Mouse (Mus musculus) lung, postnatal 14 days (tissue): ENCODE measurements around the gene Dlg5.
A peak's percentile ranks its signal among the peaks of the same experiment; 100 is the strongest.

Experiments
- DNase-seq: peaks from one replicate; pipeline ENCODE4 v3.0.0; 2021

Dlg5 gene

DNA sequence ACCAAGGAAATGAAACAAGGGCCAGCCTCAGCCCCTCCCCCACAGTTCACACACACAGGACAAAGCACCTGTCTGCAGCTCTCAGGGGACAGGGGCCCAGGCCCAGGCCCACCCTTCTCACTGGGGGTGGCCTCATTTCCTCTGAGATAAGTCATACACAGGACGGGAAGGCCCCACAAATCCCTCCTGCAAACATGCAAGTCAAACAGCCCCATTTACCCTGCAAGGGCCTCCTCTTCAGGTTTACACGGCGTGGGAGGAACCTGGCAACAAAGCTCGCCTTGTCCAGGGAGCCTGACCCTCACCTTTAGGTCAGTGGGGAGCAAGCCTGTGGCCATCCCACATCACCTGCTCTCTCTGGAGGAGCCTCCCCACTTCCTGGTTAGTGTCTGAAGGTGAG lies 60.2 kb downstream of the Dlg5 start:
- no peak for DNase-seq

DNA sequence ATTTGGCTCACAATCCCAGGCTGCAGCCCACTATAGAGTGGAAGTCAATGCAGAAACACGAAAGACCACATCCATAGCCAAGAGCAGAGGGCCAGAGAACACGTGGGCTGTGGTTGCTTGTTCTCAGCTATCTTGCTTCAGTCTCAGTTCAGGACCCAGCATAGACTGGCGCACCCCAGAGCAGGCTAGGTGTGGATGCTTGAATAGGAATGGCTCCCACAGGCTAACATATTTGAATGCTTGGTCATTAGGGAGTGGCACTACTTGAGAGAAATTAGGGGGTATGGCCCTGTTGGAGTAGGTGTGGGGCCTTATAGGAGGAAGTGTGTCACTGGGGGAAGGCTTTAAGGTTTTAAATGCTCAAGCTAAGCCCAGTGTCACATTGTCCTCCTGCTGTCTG lies 62.8 kb downstream of the Dlg5 start:
- DNase-seq: no peak

DNA sequence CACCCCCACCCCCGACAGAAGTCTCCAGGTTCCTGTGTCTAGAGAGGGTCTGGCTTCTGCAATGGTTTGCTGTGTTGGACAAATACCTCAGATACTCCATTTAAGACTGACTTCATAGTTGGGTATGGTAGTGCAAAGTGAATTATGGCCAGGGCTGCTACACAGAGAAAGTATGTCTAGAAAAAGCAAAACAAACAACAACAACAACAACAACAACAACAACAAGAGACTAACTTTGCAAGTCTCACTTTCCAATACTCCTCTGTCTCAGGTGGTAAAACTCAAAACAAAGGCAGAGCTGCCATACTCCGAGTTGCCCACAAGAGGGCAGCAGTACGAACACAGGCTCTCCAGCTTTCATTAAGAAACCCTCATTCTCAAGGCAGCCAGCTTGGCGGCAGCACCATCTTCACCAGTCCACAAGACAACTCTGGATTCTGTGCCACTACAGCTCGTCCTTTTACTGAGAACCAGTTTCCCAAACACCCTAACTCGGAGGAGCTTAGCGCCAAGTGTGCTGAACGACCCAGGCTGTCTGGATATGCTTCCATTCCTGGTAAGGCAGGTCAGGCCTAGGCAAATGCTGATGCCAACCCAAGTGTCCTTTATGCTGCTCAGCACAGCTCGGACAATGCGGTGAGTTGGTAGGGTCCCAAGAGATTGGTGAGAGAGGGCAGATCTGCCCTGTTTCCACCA lies 63.8 kb downstream of the Dlg5 start:
- DNase-seq: peak; percentile 74

DNA sequence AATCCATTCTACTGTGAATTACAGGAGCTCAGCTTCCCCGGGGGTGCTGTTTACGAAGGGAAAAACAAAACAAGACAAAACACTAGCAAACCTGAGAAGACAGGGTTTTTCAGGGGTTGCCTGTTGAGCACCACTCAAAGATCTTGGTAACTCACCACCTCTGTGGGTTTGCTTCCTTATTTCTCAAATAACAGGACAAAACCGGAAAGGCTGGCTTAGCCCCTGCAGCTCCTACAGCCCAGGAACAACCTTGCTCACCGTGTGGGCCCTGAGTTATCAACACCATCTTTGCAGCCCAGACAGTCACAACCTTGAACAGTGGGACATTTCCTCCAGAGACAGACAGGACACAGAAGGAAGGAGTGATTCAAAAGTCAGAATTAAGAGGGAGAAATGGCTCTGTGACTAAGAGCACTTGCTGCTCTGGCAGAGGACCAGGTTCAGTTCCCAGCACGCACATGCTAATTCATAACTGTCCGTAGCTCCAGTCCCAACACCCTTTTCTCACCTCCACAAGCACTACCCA lies 66.2 kb downstream of the Dlg5 start:
- no peak for DNase-seq

DNA sequence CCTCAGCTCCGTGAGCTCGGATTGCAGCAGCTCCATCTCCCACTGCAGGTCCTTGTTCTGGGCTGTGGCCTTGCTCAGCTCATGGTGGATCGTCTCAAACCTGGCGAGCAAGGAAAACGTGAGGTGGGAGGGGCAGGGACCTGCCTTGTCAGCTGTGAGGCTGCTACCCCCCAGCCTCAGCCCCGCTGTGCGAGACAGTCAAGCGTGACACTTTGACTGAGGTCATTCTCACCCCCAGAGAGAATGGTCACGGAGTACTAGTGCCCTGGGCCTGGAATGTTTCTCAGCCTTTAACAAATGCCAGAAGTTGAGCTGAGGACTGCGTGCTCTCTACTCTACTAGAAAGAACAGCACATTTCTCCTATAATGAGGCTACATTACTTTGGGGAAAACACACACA lies 69.1 kb downstream of the Dlg5 start:
- DNase-seq: no peak

DNA sequence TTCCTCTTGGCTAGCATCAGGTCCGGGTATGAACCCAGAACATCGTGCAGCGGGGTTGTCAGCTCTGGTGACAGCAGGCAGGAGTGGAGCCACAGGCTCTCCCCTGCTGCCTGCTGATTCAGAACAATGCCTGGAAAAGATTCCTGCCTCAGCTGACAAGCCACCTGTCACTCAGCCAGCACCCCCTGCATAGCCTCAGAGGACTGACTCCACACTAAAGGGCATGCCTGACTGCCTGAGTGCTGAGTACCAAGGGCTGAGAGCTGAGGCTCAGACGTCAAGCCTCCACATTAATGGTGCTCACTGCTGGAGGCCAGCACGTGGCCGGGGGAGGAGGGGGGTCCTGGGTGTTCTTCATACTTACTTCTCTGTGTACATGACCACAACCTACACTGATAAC lies 72.4 kb downstream of the Dlg5 start:
- DNase-seq: no peak

DNA sequence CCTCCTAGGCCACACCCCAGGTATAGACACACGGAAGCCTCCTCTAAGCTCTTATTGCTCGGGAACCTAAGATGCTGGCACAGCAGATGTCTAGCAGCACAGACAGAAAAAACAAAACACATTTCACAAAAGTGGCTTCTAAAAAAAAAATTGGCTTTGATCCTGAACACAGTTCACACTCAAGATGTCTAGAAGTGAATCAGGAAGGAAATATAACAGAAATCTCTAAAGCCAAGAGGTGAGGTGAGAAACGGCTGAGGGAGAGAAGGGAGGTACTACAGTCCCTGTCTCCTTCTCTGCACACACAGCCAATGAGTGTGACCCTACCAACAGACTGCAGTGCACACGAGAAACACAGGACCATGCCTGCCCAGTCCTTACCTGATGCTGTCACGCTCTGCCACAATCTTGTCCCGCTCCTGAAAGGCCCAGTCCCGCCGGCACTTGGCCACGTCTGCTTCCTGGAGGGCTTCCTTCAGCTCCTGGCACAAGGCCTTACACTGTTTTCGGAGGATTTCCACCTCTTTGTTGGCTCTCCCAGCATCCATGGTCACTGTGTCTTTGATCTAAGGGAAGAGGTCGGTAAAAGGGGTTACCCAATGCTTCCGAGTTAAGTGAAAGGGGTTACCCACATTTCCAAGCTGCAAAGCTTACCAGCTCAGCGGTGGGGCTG lies 73.9 kb downstream of the Dlg5 start:
- no peak for DNase-seq

DNA sequence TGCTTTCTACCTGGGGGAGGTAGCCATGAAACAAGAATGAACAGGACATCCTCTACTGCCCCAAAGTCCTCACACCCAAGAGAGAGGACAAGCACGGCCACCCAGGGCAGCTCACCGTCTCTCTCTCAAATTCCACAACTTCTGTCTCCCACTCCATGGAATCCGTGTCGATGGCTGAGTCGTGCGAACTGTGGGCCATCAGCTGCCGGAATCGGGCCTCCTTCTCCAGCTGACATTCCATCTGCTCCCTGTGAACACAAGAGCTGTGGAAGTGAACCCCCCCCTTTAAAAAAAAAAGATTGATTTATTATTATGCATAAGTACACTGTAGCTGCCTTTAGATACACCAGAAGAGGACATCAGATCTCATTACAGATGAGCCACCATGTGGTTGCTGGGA lies 79.7 kb downstream of the Dlg5 start:
- DNase-seq: no peak

DNA sequence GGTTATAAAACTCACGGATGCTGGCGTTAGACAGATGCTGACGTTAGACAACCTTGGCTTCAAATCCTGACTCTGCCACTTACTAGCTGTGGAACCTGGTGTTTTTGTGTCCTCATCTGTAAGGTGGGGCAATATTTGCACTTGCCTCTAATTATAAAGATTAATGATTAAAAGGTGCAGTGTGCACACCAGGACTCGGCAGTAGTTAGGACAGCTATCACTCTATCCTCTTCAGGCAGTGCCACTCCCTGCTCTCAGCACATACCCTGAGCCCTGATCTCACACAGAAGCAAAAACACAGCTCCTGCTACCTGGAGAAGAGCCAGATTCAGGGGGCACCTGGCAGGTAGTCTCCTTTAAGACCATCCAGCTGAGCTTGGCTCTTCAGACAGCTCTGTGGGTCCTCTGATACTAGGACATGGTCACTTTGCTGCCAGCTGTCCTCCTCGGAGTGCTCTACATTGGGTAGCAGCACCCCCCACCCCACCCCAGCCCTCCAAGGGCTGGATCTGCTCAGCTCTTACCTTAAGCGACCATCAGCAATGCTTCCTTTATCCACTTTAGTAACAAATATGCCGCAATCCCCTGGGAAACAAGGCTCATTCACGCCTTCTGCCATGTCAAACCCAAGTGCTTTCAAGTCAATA lies 80.9 kb downstream of the Dlg5 start:
- no peak for DNase-seq

DNA sequence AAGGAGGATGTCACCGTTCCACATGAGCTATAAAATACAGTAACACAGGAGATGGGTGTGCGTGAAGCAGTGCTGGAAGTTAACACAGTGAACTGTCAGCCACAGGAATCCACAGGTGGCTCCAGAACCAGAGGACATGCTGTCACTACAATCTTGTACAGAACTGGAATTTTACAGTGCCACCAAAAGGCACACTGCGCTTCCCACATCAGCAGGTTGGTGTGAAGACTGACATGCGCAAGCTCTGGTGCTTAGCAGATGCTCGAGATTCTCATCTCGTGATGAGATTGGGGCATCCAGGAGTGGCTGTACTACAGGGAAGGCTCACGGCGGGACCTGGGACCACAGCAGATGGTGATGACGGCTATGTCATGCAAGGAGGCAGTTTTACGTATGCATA lies 82.9 kb downstream of the Dlg5 start:
- DNase-seq: no peak

DNA sequence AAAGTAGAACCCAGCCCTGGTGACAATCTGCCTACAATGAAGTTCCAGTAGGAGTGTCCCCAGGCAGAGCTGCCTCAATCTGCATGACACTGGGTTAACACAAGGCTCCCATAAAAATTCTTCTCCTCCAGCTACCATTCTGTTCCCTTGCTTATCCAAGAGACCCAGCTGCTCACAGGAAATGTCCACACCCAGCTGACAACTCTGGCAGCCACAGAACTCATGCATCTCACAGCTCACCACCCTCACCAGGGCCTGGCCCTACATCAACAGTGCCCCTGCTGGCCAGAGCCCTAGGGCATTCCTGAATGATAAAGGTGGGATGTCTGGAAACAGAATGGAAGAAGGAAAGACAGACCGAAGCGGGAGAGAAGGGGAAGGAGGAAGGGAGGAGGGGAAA lies 96.8 kb downstream of the Dlg5 start:
- no peak for DNase-seq

DNA sequence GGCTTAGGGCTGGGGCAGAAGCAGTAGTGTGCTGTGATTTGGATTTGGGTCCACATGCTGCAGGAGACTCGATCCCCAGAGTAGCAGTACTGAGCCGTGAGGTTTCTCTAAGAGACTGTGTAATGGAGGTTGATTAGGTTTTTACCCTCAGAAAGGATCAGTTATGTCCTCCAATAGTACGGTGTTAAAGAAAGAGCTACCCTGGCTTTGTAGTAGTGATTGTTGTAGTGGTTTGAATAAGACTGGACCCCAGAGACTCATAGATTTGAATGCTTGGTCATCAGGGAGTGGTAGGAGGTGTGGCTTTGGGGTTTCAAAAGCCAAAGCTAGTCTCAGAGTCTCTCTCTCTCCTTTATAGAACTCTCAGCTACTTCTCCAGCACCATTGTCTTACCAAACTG lies 100.9 kb downstream of the Dlg5 start:
- DNase-seq: no peak

DNA sequence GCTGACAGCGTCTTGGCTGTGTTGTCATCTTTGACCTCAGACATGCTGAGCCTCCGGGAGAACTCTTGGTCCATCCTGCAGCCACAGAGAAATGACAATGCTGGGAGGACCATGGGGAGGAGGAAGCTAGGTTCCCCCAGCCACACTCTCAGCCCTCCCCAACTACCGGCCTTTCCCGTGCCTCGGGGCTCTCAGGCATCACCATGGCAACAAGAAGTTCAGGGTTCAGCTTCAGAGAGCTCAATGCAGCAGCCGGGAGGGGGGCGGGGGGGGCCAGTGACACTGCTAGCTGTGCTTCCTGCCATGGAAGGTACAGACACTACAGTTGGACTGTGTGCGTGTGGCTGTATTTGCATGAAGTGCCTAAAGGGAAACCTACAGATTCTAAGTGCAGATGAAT lies 101.3 kb downstream of the Dlg5 start:
- DNase-seq: no peak

DNA sequence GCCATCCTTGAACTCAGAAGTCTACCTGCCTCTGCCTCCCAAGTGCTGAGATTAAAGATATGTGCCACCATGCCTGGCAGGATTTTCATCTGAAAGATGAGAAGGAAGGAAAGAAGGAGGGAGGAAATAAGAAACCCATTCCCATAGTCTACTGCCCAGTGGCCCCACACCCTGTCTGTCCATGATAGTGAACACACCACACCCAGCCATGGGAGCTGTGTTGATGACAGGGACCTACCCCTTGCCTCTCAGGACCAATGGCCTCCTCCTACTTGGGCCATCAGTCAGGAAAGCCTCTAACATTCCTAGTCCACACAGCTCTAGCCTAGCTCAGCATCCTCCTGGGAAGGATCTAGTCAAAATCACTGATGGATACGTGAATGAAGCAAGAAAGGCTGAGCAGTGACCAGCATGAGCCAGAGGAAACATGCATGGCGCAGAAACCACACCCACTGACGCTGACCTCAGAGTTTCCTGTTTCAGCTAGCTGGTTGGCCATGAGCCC lies 102.7 kb downstream of the Dlg5 start:
- no peak for DNase-seq

DNA sequence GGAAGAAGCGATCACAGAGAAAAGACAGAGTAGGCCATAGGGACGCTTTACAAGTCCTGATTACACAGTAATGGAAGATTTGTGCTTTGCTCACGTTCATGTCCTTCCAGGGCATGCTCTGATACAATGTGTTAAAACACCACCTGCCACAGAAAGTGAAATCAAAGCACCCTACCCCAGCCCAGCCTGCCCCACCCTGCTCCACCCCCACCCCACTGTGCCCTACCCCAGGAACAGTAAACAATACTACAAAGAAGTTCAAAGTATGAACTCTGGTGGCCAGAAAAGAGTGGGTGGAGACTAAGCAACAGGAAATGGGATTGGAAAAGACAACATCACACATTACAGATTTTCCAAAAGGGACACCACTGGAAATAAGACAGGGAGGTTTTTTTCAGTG lies 104.0 kb downstream of the Dlg5 start:
- DNase-seq: no peak

DNA sequence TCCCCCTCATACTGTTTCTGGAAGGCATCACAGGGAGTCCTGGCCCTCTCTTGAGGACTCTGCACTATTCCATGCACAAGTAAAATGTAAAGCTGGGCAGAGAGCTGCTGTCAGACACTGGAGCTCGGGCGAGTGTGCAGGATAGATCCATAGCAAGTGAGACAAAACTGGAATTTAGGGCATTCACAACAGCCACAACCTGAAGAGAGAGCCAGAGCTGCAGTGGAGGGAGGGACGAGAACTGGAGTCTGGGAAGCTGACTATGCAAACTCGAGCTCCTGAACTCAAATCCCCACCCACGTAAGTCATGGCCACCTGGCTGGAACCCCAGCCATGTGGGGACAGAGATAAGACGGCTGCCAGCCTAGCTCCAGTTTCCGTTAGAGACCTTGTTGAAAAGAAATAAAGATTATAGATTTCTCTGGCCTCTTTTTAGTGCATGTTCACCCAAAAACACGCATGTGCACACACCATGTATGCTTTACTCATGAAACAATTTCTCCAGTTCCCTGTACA lies 105.4 kb downstream of the Dlg5 start:
- no peak for DNase-seq

DNA sequence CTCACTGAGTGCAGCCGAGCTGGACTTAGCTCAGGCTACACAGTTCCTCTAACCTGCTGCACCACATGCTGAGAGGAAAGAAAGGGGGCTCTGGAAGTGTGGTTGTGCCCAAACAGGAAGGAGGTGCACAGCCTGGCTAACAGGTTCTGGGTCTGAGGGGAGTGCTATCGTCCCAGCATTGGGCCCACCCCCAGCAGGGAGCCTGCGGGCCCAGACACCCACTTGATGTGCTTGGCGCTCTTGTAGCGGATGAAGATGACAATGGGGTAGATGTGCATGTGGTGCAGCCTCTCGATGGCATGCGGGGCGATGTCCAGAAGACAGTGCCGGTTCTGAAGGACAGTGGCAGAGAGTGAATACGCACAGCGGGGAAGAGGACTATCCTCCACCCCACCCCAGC lies 108.8 kb downstream of the Dlg5 start:
- no peak for DNase-seq

DNA sequence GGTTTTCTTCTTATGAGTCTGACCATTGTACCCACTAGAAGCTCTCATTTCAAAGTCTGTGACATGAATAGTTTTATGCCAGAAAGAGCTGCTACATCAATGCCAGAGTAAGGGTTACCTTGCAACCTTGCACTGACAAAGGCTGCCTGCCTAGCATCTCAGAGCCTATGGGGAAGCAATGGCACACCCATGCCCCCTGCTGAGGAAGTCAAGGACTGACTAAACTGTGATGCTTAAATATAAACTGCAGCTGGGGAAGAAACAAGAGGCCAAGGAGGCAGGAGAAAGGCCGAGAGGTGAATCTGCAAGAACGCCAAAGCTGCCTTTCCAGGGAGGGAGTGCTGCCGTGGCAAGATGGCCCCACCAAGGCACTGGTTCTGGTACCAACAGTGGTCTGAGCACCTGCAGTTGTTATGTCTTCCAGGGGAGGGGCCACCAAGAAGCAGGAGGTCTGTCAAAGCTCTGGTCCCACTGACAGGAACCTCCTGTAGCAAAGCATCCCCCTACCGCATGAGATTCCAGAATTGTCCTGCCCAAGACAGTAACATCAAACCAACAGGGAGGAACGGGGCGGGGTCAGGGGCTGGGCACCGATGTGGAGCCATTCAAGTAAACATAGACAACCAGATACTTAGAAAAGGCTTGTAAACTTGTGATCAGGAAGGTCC lies 111.0 kb downstream of the Dlg5 start:
- no peak for DNase-seq

DNA sequence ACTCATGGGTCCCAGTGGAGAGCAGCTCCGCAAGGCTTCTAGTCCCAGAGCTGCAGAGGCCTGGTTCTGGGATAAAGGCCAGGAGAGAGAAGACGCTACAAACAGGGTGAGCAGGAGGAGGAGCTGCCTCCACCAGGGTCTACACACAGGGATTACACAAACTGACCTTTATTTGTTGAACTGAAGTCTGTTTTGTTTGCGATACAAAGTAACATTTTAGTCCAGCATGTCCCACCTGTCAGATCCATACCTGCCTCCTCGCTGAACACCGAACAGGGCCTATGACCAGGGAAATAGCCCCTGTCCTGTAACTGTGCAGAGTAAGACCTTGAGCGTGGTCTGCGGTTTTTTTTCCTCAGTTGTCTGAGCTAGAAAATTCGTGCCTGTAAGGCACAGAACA lies 111.9 kb downstream of the Dlg5 start:
- DNase-seq: no peak

DNA sequence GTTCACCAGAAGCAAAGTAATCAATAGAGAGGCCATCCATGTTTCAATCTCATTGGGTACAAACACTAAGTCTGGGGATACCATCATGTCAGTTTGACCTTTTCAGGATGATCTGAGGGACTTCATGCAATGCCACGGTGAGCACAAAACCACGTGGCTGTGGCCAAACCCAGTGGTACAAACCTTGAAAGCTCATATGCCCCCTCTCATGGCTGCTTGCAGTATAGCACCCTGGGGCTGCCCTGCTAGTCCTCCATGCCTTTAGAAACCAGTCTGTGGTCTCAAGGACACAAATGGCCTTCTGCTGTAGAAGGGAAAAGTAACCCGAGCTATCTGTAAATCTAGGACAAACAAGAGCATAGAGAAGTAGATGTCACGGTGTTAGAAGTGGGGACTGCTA lies 113.6 kb downstream of the Dlg5 start:
- peak; percentile 42 for DNase-seq

DNA sequence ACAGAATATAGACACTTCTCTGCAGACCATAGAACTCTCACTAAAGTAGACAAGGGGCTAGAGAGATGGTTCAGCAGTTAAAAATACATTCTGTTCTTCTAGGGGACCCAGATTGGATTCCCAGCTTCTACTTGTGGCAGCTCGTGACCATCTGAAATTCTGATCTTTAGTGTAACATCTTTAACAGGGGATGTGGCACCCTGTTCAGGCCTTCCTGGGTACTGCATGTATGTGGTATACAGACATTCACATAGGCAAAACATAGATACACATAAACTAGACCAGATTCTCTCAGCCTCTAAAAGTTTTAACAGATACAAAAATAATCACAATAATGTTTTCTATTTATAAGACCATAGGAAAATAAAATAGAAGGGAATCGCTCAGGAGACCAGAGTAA lies 120.7 kb downstream of the Dlg5 start:
- no peak for DNase-seq

DNA sequence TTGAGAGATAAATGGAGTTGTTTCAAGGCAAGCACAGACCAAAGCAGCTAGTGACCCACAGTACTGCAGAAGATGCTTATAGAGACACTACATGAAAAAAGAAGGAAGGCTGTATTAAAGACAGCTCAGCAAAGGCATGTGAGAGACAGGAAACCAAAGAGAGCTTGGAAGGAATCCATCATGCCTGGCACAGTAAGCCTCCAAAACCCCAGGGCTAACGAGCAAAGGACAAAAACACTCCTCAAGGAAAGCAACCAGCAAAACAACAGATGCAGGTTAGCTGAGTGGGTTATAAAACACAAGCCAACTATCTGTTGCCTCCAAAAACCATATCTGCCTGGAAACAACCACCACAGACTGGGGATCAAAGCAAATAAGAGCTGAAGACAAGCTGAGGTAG lies 121.5 kb downstream of the Dlg5 start:
- DNase-seq: no peak

DNA sequence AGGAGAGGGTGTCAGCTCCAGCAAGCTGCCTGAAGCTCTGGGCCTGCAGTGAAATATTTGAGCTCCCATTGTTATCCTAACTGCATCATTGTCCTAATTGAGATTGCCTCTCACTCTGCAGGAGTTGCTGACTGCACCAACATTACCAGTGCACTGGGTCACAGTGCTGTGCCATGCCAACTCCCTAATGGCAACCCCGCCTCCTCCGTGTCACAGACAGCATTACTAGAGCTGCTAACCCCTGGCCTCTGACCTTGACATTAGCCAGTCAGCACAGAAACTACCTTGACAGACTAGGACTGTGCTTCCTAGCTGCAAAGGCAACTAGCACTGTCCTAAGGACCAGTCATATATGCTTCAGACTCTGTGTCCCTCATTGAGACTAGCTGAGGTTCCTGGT lies 139.0 kb downstream of the Dlg5 start:
- no peak for DNase-seq
